Comparison of ENCODE assay signal across 19 mouse cellular contexts in the genomic region with DNA sequence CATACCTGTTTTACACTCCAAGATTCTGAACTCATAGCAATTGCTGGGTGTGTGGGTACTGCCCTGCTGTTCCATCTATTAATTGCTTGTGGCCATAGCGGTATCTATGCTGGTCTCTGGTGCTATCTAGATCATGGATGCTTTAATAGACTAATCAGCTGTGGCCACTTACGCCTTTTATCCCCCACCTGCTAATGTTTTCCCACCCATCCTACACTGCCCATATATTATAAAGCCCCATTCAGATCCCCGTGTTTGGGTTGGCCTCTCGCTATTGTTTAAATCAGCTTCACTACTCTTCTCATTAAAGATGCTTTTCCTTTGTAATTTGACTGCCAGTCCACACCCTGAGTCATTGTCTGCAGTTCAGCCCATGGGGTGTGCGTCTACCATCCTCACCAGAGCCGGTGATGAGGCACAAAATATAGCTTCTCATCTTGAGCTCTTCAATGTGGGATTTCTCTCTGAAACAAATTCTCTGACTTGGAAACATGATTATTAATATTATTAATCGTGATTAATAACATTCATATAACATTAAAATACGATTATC.
DNase-seq lines count a peak whose midpoint lies in the region; ATAC-seq and TF ChIP-seq lines count a peak whose summit lies in the region.
"Had no signal": no experiment of that assay in that cellular context is flagged by ENCODE, and none has a peak within 500 bp of the region (broad histone marks: within the 10 kb centered on the region; RNA-seq: fewer than 3 reads in every experiment).

No protein-coding gene starts in this region.

- peak overlapping the region; percentile 36; the same call in 1 of the 2 replicates for H3K4me3 ChIP-seq in layer of hippocampus, adult 2 months
- H3K4me3 ChIP-seq in forebrain, postnatal 0 days (ENCODE audit: low read depth, low read length), result no peak overlapping the region
- no peak overlapping the region for H3K4me3 ChIP-seq in midbrain, postnatal 0 days (ENCODE audit: low read depth, low read length)
- H3K4me3 ChIP-seq: embryonic facial prominence, embryonic 15.5 days; liver, embryonic 12.5 days had no signal

- WGBS in forebrain, postnatal 0 days, result 26% methylated on average over 8 of the region's 8 CpGs
- 38% methylated on average over 8 of the region's 8 CpGs for WGBS in midbrain, postnatal 0 days

- no peak overlapping the region for H3K9ac ChIP-seq in forebrain, postnatal 0 days
- no peak overlapping the region for H3K9ac ChIP-seq in midbrain, postnatal 0 days (replicated peaks; ENCODE audit: low read length, poor library complexity, severe bottlenecking)
- H3K9ac ChIP-seq: embryonic facial prominence, embryonic 15.5 days; liver, embryonic 12.5 days; lung, embryonic 14.5 days had no signal

- no peaks in the 10 kb centered on the region for H3K27me3 ChIP-seq in forebrain, postnatal 0 days (ENCODE audit: insufficient read depth, low read length)
- H3K27me3 ChIP-seq in midbrain, postnatal 0 days (ENCODE audit: insufficient read depth, low read length), result no peaks in the 10 kb centered on the region
- H3K27me3 ChIP-seq: embryonic facial prominence, embryonic 15.5 days; liver, embryonic 12.5 days had no signal

- no peak for TF ChIP-seq POLR2A in brain, embryonic 14.5 days (IDR thresholded peaks at IDR 0.05; ENCODE audit: borderline replicate concordance, extremely low read depth, insufficient read depth, insufficient read length, poor library complexity, severe bottlenecking)

- H3K9me3 ChIP-seq in forebrain, postnatal 0 days (ENCODE audit: low read length), result no peaks in the 10 kb centered on the region
- H3K9me3 ChIP-seq in midbrain, postnatal 0 days (ENCODE audit: low read length), result no peaks in the 10 kb centered on the region
- H3K9me3 ChIP-seq: embryonic facial prominence, embryonic 15.5 days; liver, embryonic 12.5 days had no signal

- peak; percentile 23; the same call in 1 of the 2 replicates for ATAC-seq in forebrain, postnatal 0 days
- peak; percentile 29; the same call in 1 of the 2 replicates for ATAC-seq in midbrain, postnatal 0 days (ENCODE audit: low FRiP score)

- TF ChIP-seq CTCF in layer of hippocampus, adult 2 months (conservative IDR thresholded peaks at IDR 0.05), result no peak
- no peak for TF ChIP-seq CTCF in brain, embryonic 14.5 days (IDR thresholded peaks at IDR 0.05; ENCODE audit: borderline replicate concordance, extremely low read depth, insufficient read depth, insufficient read length)
- TF ChIP-seq CTCF in forebrain, postnatal 0 days (IDR thresholded peaks at IDR 0.05; ENCODE audit: low read depth), result no peak
- TF ChIP-seq CTCF in midbrain, postnatal 0 days (IDR thresholded peaks at IDR 0.05), result no peak

- intact Hi-C loops in heart, postnatal 36 days (cut with DNase I), result no loop called here

- peaks cover 18% of the 10 kb centered on the region for H3K4me1 ChIP-seq in forebrain, postnatal 0 days (ENCODE audit: insufficient read depth)
- H3K4me1 ChIP-seq in midbrain, postnatal 0 days (ENCODE audit: insufficient read depth, low read length), result peaks cover 8% of the 10 kb centered on the region; the same call in 1 of the 2 replicates
- H3K4me1 ChIP-seq: embryonic facial prominence, embryonic 15.5 days; liver, embryonic 12.5 days had no signal

- DNase-seq in layer of hippocampus, adult 2 months (ENCODE audit: low spot score in 2 of 2), result no peak
- DNase-seq in layer of hippocampus, adult 8-10 months (ENCODE audit: low spot score in 2 of 2), result no peak
- peak; percentile 50 for DNase-seq in brain, embryonic 14.5 days (ENCODE audit: low read depth)
- DNase-seq in forebrain, postnatal 0 days, result peak; percentile 12
- DNase-seq in midbrain, postnatal 0 days (ENCODE audit: low spot score), result no peak
- DNase-seq in heart, postnatal 36 days, result no peak
- no peak for DNase-seq in heart, adult 8-10 months (ENCODE audit: low spot score)
- DNase-seq in thymus, postnatal 10 days (ENCODE audit: low spot score in 2 of 2), result no peak
- DNase-seq: adrenal gland, postnatal 36 days; cerebellum, adult 9-11 months; embryo, embryonic 11 days; gastrocnemius, postnatal 14 days; kidney, adult 9 months; lung, embryonic 14.5 days; lung, postnatal 4 days; right cerebral cortex, postnatal 25 days; thymus, postnatal 25 days had no signal

- H3K27ac ChIP-seq in layer of hippocampus, adult 2 months, result peak overlapping the region; percentile 69
- H3K27ac ChIP-seq in forebrain, postnatal 0 days (ENCODE audit: low read depth, low read length), result peak overlapping the region; percentile 41
- H3K27ac ChIP-seq in midbrain, postnatal 0 days (ENCODE audit: low read depth, low read length), result 0 out of 2 replicates have a peak overlapping the region, but pooled peaks have one; percentile 18
- H3K27ac ChIP-seq: embryonic facial prominence, embryonic 15.5 days; liver, embryonic 12.5 days had no signal

- H3K4me2 ChIP-seq in forebrain, postnatal 0 days (ENCODE audit: low read depth), result peak overlapping the region; percentile 41
- no peak overlapping the region for H3K4me2 ChIP-seq in midbrain, postnatal 0 days (ENCODE audit: low read depth, low read length, poor library complexity, severe bottlenecking)
- H3K4me2 ChIP-seq: embryonic facial prominence, embryonic 15.5 days; liver, embryonic 12.5 days; lung, embryonic 14.5 days had no signal

- no peaks in the 10 kb centered on the region for H3K36me3 ChIP-seq in forebrain, postnatal 0 days (ENCODE audit: insufficient read depth)
- H3K36me3 ChIP-seq in midbrain, postnatal 0 days (ENCODE audit: insufficient read depth, low read length), result no peaks in the 10 kb centered on the region
- H3K36me3 ChIP-seq: embryonic facial prominence, embryonic 15.5 days; liver, embryonic 12.5 days had no signal

Comparison
In these comparisons a context has a peak if more than half of its experiments do, and no peak if none do; other contexts are left out.
1. DNase-seq: peak in brain, embryonic 14.5 days (single experiment) and forebrain, postnatal 0 days (single experiment); none in layer of hippocampus, adult 2 months (0 of 2), layer of hippocampus, adult 8-10 months (0 of 2), midbrain, postnatal 0 days (single experiment), heart, postnatal 36 days (0 of 2), heart, adult 8-10 months (single experiment) and thymus, postnatal 10 days (0 of 2).
2. H3K27ac ChIP-seq: peak in every context shown above with its lines; median percentile 69 in layer of hippocampus, adult 2 months; 41 in forebrain, postnatal 0 days; 18 in midbrain, postnatal 0 days.